In genomic region chr17:27518296-27518695, GRCm38 (mm10) we compare ENCODE assay signal across 22 mouse cellular contexts. TPM values are rescaled to one million over a fixed set of nuclear protein-coding genes. Genes with fewer than 3 reads are reported as not detected.
DNase-seq lines count a peak whose midpoint lies in the region; ATAC-seq and TF ChIP-seq lines count a peak whose summit lies in the region.
"Had no signal": no experiment of that assay in that cellular context is flagged by ENCODE, and none has a peak within 500 bp of the region (broad histone marks: within the 10 kb centered on the region; RNA-seq: fewer than 3 reads in every experiment).

No protein-coding gene starts in this region.

- 25% methylated on average over 9 of the region's 9 CpGs for WGBS in forebrain, embryonic 10.5 days
- WGBS in forebrain, embryonic 11.5 days, result 21% methylated on average over 9 of the region's 9 CpGs
- 28% methylated on average over 9 of the region's 9 CpGs for WGBS in midbrain, embryonic 10.5 days
- 16% methylated on average over 9 of the region's 9 CpGs for WGBS in midbrain, postnatal 0 days
- 20% methylated on average over 9 of the region's 9 CpGs for WGBS in hindbrain, postnatal 0 days

- no peaks in the 10 kb centered on the region for H3K9me3 ChIP-seq in forebrain, embryonic 10.5 days
- H3K9me3 ChIP-seq in forebrain, embryonic 11.5 days (ENCODE audit: control insufficient read depth, low read length), result no peaks in the 10 kb centered on the region
- no peaks in the 10 kb centered on the region for H3K9me3 ChIP-seq in midbrain, embryonic 10.5 days (replicated peaks)
- H3K9me3 ChIP-seq in midbrain, postnatal 0 days (ENCODE audit: low read length), result no peaks in the 10 kb centered on the region
- H3K9me3 ChIP-seq in hindbrain, postnatal 0 days (ENCODE audit: low read length), result no peaks in the 10 kb centered on the region
- H3K9me3 ChIP-seq: hindbrain, embryonic 15.5 days; limb, embryonic 15.5 days had no signal

- H3K4me1 ChIP-seq in forebrain, embryonic 10.5 days, result peaks cover 52% of the 10 kb centered on the region
- H3K4me1 ChIP-seq in forebrain, embryonic 11.5 days (replicated peaks; ENCODE audit: control insufficient read depth, insufficient read depth, low read length), result peaks cover 9% of the 10 kb centered on the region
- H3K4me1 ChIP-seq in midbrain, embryonic 10.5 days, result peaks cover 62% of the 10 kb centered on the region
- peaks cover 11% of the 10 kb centered on the region; the same call in 1 of the 2 replicates for H3K4me1 ChIP-seq in midbrain, postnatal 0 days (ENCODE audit: insufficient read depth, low read length)
- H3K4me1 ChIP-seq in hindbrain, postnatal 0 days (ENCODE audit: insufficient read depth, low read length), result peaks cover 3% of the 10 kb centered on the region; the same call in 1 of the 2 replicates

- no peak for DNase-seq in forebrain, embryonic 10.5 days (ENCODE audit: extremely low spot score, low spot score)
- no peak for DNase-seq in forebrain, embryonic 11.5 days (ENCODE audit: low spot score)
- DNase-seq in midbrain, embryonic 10.5 days (ENCODE audit: low spot score), result peak; percentile 46
- DNase-seq in midbrain, postnatal 0 days (ENCODE audit: low spot score), result no peak
- DNase-seq in hindbrain, postnatal 0 days (ENCODE audit: low spot score), result no peak
- no peak for DNase-seq in adrenal gland, adult 2 months
- no peak for DNase-seq in urinary bladder, adult 18-20 months (ENCODE audit: low spot score in 2 of 2)
- DNase-seq in heart, adult 11 months, result no peak
- DNase-seq: adrenal gland, postnatal 14 days; cerebellum, adult 8-10 months; heart, adult 18-20 months; kidney, adult 2 months; kidney, postnatal 14 days; layer of hippocampus, adult 9-11 months; right cerebral cortex, adult 18-20 months; thymus, adult 18-20 months had no signal

- ATAC-seq in forebrain, embryonic 11.5 days (replicated peaks; ENCODE audit: low FRiP score), result no peak
- ATAC-seq in midbrain, postnatal 0 days (ENCODE audit: low FRiP score), result no peak
- ATAC-seq in hindbrain, postnatal 0 days, result 0 out of 2 replicates have a peak, but pooled peaks have one; percentile 18

- no peak overlapping the region for H3K4me3 ChIP-seq in forebrain, embryonic 10.5 days
- no peak overlapping the region for H3K4me3 ChIP-seq in forebrain, embryonic 11.5 days (ENCODE audit: low read depth, low read length)
- H3K4me3 ChIP-seq in midbrain, embryonic 10.5 days, result 0 out of 2 replicates have a peak overlapping the region, but pooled peaks have one; percentile 14
- no peak overlapping the region for H3K4me3 ChIP-seq in midbrain, postnatal 0 days (ENCODE audit: low read depth, low read length)
- no peak overlapping the region for H3K4me3 ChIP-seq in hindbrain, postnatal 0 days (ENCODE audit: low read length)
- H3K4me3 ChIP-seq: hindbrain, embryonic 15.5 days; limb, embryonic 15.5 days had no signal

- H3K36me3 ChIP-seq in forebrain, embryonic 10.5 days (replicated peaks), result no peaks in the 10 kb centered on the region
- no peaks in the 10 kb centered on the region for H3K36me3 ChIP-seq in forebrain, embryonic 11.5 days (ENCODE audit: control insufficient read depth, insufficient read depth, low read length)
- H3K36me3 ChIP-seq in midbrain, embryonic 10.5 days, result no peaks in the 10 kb centered on the region
- H3K36me3 ChIP-seq in midbrain, postnatal 0 days (ENCODE audit: insufficient read depth, low read length), result no peaks in the 10 kb centered on the region
- no peaks in the 10 kb centered on the region for H3K36me3 ChIP-seq in hindbrain, postnatal 0 days (ENCODE audit: insufficient read depth, low read length)
- H3K36me3 ChIP-seq: hindbrain, embryonic 15.5 days; limb, embryonic 15.5 days had no signal

- TF ChIP-seq CTCF in midbrain, postnatal 0 days (IDR thresholded peaks at IDR 0.05), result no peak
- no peak for TF ChIP-seq CTCF in hindbrain, postnatal 0 days (IDR thresholded peaks at IDR 0.05; ENCODE audit: low read depth)

- H3K27ac ChIP-seq in forebrain, embryonic 10.5 days, result 0 out of 2 replicates have a peak overlapping the region, but pooled peaks have one; percentile 30
- H3K27ac ChIP-seq in forebrain, embryonic 11.5 days (ENCODE audit: low read depth, low read length), result no peak overlapping the region
- H3K27ac ChIP-seq in midbrain, embryonic 10.5 days (replicated peaks), result peak overlapping the region; percentile 76
- H3K27ac ChIP-seq in midbrain, postnatal 0 days (ENCODE audit: low read depth, low read length), result no peak overlapping the region
- H3K27ac ChIP-seq in hindbrain, postnatal 0 days, result no peak overlapping the region
- H3K27ac ChIP-seq: hindbrain, embryonic 15.5 days; limb, embryonic 15.5 days had no signal

- H3K4me2 ChIP-seq in forebrain, embryonic 11.5 days (ENCODE audit: low read depth, low read length, severe bottlenecking), result no peak overlapping the region
- no peak overlapping the region for H3K4me2 ChIP-seq in midbrain, postnatal 0 days (ENCODE audit: low read depth, low read length, poor library complexity, severe bottlenecking)
- H3K4me2 ChIP-seq in hindbrain, postnatal 0 days (ENCODE audit: low read depth, low read length), result no peak overlapping the region
- H3K4me2 ChIP-seq: hindbrain, embryonic 15.5 days; limb, embryonic 15.5 days had no signal

- H3K27me3 ChIP-seq in forebrain, embryonic 10.5 days (ENCODE audit: poor library complexity, severe bottlenecking), result peaks cover 99% of the 10 kb centered on the region
- H3K27me3 ChIP-seq in forebrain, embryonic 11.5 days (ENCODE audit: control insufficient read depth, insufficient read depth, low read length), result peaks cover 34% of the 10 kb centered on the region
- peaks cover 82% of the 10 kb centered on the region for H3K27me3 ChIP-seq in midbrain, embryonic 10.5 days (ENCODE audit: low read depth, poor library complexity, severe bottlenecking)
- no peaks in the 10 kb centered on the region; the same call in 1 of the 2 replicates for H3K27me3 ChIP-seq in midbrain, postnatal 0 days (ENCODE audit: insufficient read depth, low read length)
- H3K27me3 ChIP-seq in hindbrain, postnatal 0 days (ENCODE audit: insufficient read depth, low read length), result peaks cover 26% of the 10 kb centered on the region

- no peak overlapping the region for H3K9ac ChIP-seq in forebrain, embryonic 11.5 days (ENCODE audit: low read length)
- no peak overlapping the region for H3K9ac ChIP-seq in midbrain, postnatal 0 days (replicated peaks; ENCODE audit: low read length, poor library complexity, severe bottlenecking)
- H3K9ac ChIP-seq in hindbrain, postnatal 0 days (replicated peaks; ENCODE audit: low read length), result no peak overlapping the region
- H3K9ac ChIP-seq: limb, embryonic 15.5 days had no signal

RNA-seq across cellular contexts. Expression of gene Grm4, which starts 2.9 kb away (rescaled TPM):
- 0.61 and 0.73 TPM in 2 replicates for polyA plus RNA-seq in forebrain, embryonic 10.5 days (2016; fragmentation: Nextera tagmentation; extraction: Ambion mirVana)
- 0.99 and 1.3 TPM in 2 replicates for polyA plus RNA-seq in forebrain, embryonic 11.5 days (2014; fragmentation: Nextera tagmentation; extraction: Ambion mirVana)
- polyA plus RNA-seq in midbrain, embryonic 10.5 days (2016; fragmentation: Nextera tagmentation; extraction: Ambion mirVana), result 2.8 and 3.5 TPM in 2 replicates
- 37.6 and 54.0 TPM in 2 replicates for total RNA-seq in midbrain, postnatal 0 days (2014; rRNA removed)
- polyA plus RNA-seq in midbrain, postnatal 0 days (2015; fragmentation: Nextera tagmentation; extraction: Ambion mirVana), result 11.1 and 12.5 TPM in 2 replicates
- 34.3 and 38.8 TPM in 2 replicates for total RNA-seq in hindbrain, postnatal 0 days (2014; rRNA removed)
- polyA plus RNA-seq in hindbrain, postnatal 0 days (2015; fragmentation: Nextera tagmentation; extraction: Ambion mirVana), result 8.7 and 10.1 TPM in 2 replicates
- total RNA-seq in adrenal gland, adult 2 months (2021), result 1 to 10 TPM; 5.5 to 9.0 TPM
- polyA plus RNA-seq in adrenal gland, adult 2 months (2012; rRNA removed), result 0.08 and 0.31 TPM in 2 replicates
- total RNA-seq: CH12.LX; megakaryocyte-erythroid progenitor cell, adult 5-6 weeks had no signal
- polyA plus RNA-seq: heart, embryonic 14.5 days; liver, embryonic 16.5 days had no signal

RNA-seq across cellular contexts. Expression of gene Hmga1, which starts 38.0 kb away (rescaled TPM):
- polyA plus RNA-seq in forebrain, embryonic 10.5 days (2016; fragmentation: Nextera tagmentation; extraction: Ambion mirVana), result 821 and 911 TPM in 2 replicates
- 427 and 461 TPM in 2 replicates for polyA plus RNA-seq in forebrain, embryonic 11.5 days (2014; fragmentation: Nextera tagmentation; extraction: Ambion mirVana)
- polyA plus RNA-seq in midbrain, embryonic 10.5 days (2016; fragmentation: Nextera tagmentation; extraction: Ambion mirVana), result 620 and 831 TPM in 2 replicates
- 135 and 138 TPM in 2 replicates for total RNA-seq in midbrain, postnatal 0 days (2014; rRNA removed)
- polyA plus RNA-seq in midbrain, postnatal 0 days (2015; fragmentation: Nextera tagmentation; extraction: Ambion mirVana), result 144 and 154 TPM in 2 replicates
- 142 and 170 TPM in 2 replicates for total RNA-seq in hindbrain, postnatal 0 days (2014; rRNA removed)
- 130 and 145 TPM in 2 replicates for polyA plus RNA-seq in hindbrain, postnatal 0 days (2015; fragmentation: Nextera tagmentation; extraction: Ambion mirVana)
- 10 to 100 TPM; 12.2 to 26.8 TPM for total RNA-seq in adrenal gland, adult 2 months (2021)
- polyA plus RNA-seq in adrenal gland, adult 2 months (2012; rRNA removed), result 38.9 and 44.2 TPM in 2 replicates

RNA-seq across cellular contexts. Expression of gene AI413582, which starts 47.3 kb away (rescaled TPM):
- 12.5 and 12.7 TPM in 2 replicates for polyA plus RNA-seq in forebrain, embryonic 10.5 days (2016; fragmentation: Nextera tagmentation; extraction: Ambion mirVana)
- polyA plus RNA-seq in forebrain, embryonic 11.5 days (2014; fragmentation: Nextera tagmentation; extraction: Ambion mirVana), result 14.6 and 16.7 TPM in 2 replicates
- polyA plus RNA-seq in midbrain, embryonic 10.5 days (2016; fragmentation: Nextera tagmentation; extraction: Ambion mirVana), result 16.4 and 19.2 TPM in 2 replicates
- total RNA-seq in midbrain, postnatal 0 days (2014; rRNA removed), result 70.2 and 80.2 TPM in 2 replicates
- 88.8 and 113 TPM in 2 replicates for polyA plus RNA-seq in midbrain, postnatal 0 days (2015; fragmentation: Nextera tagmentation; extraction: Ambion mirVana)
- 50.2 and 59.6 TPM in 2 replicates for total RNA-seq in hindbrain, postnatal 0 days (2014; rRNA removed)
- polyA plus RNA-seq in hindbrain, postnatal 0 days (2015; fragmentation: Nextera tagmentation; extraction: Ambion mirVana), result 92.7 and 95.3 TPM in 2 replicates
- total RNA-seq in adrenal gland, adult 2 months (2021), result 10 to 100 TPM; 28.0 to 35.9 TPM
- polyA plus RNA-seq in adrenal gland, adult 2 months (2012; rRNA removed), result 64.8 and 65.5 TPM in 2 replicates

Comparison
In these comparisons a context has a peak if more than half of its experiments do, and no peak if none do; other contexts are left out.
1. H3K27ac ChIP-seq: peak in forebrain, embryonic 10.5 days (single experiment) and midbrain, embryonic 10.5 days (single experiment); none in forebrain, embryonic 11.5 days (single experiment), midbrain, postnatal 0 days (single experiment) and hindbrain, postnatal 0 days (single experiment).